Mouse (Mus musculus): ENCODE results near the gene Tspan9.

Gene Tspan9

DNA sequence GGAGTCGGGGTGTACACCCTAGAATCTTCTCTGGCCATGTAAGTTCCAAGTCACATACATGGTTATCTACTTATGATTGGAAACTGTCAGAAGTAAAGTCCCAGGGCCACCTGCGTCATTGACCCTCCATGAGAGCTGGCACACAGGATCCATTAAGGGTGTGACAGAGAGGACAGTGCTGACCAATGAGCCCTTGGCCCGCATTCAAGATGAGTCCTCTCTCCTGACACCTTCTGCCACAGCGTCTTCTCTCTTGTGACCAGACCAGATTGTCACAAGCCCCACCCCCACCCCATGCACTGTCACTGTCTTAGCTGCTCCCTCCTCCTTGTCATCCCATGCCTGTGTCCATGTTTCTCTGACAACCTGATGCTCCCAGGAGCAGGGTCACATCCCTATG, 140.7 kb downstream of the Tspan9 start:
- Histone ChIP-seq H3K27me3 (ENCODE audit: control insufficient read depth, insufficient read depth, low read length, poor library complexity, severe bottlenecking) (no peaks in the 10 kb centered on the region), H3K36me3 (ENCODE audit: control insufficient read depth, insufficient read depth, low read length, poor library complexity, severe bottlenecking) (no peaks in the 10 kb centered on the region)
- no peak for DNase-seq (ENCODE audit: low read depth, low spot score)

GRCm38 (mm10) chr6:128002104-128002503, 141.3 kb downstream of the Tspan9 start:
- Histone ChIP-seq H3K27me3 (ENCODE audit: control insufficient read depth, insufficient read depth, low read length, poor library complexity, severe bottlenecking) (no peaks in the 10 kb centered on the region), H3K36me3 (ENCODE audit: control insufficient read depth, insufficient read depth, low read length, poor library complexity, severe bottlenecking) (no peaks in the 10 kb centered on the region)
- DNase-seq (ENCODE audit: low read depth, low spot score): no peak

DNA sequence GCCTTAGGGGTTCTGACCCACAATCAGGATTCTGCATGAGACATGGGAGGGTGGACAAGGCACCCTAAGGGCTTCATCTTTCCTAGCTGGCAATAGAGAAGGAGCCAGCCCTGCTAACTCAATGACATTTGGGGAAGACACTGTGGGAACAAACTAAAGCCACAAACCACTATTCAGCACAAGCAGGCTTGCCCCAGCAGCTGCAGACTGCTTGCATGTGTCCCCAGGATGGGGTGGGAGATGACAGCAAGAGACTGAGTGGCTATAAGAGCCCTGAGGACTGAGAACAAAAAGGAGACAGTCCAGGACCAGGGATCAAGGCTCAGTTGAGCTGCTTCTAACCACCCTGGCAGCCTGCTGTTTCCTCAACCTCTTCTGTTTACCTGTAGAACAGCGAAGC, 141.8 kb downstream of the Tspan9 start:
- no peak for DNase-seq (ENCODE audit: low read depth, low spot score)
- Histone ChIP-seq H3K36me3 (ENCODE audit: control insufficient read depth, insufficient read depth, low read length, poor library complexity, severe bottlenecking) (no peaks in the 10 kb centered on the region), H3K27me3 (ENCODE audit: control insufficient read depth, insufficient read depth, low read length, poor library complexity, severe bottlenecking) (no peaks in the 10 kb centered on the region)

GRCm38 (mm10) chr6:128000777-128001176, 142.6 kb downstream of the Tspan9 start:
- no peaks in the 10 kb centered on the region for H3K36me3 ChIP-seq (ENCODE audit: control insufficient read depth, insufficient read depth, low read length, poor library complexity, severe bottlenecking)
- no peaks in the 10 kb centered on the region for H3K27me3 ChIP-seq (ENCODE audit: control insufficient read depth, insufficient read depth, low read length, poor library complexity, severe bottlenecking)
- DNase-seq (ENCODE audit: low read depth, low spot score): no peak

- Histone ChIP-seq H3K36me3 (ENCODE audit: control insufficient read depth, insufficient read depth, low read length, poor library complexity, severe bottlenecking) (no peaks in the 10 kb centered on the region), H3K27me3 (ENCODE audit: control insufficient read depth, insufficient read depth, low read length, poor library complexity, severe bottlenecking) (no peaks in the 10 kb centered on the region)
- no peak for DNase-seq (ENCODE audit: low read depth, low spot score)
Measured at GRCm38 (mm10) chr6:127999118-127999517, 144.3 kb downstream of the Tspan9 start.

DNA sequence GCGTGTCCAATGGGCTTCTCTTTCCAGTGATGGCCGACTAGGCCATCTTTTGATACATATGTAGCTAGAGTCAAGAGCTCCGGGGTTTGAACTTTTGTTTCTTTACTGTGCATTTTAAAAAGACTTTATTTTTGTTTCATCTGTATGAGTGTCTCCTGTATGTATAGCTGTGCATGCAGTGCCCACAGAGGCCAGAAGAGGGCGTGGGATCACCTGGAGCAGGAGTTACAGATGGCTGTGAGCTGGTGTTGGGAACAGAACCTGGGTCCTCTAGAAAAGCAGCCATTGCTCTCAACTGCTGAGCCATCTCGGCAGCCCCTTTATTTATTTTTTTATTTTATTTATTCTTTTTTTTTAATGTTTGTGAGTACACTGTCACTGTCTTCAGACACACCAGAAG, 146.5 kb downstream of the Tspan9 start:
- Histone ChIP-seq H3K36me3 (ENCODE audit: control insufficient read depth, insufficient read depth, low read length, poor library complexity, severe bottlenecking) (no peaks in the 10 kb centered on the region), H3K27me3 (ENCODE audit: control insufficient read depth, insufficient read depth, low read length, poor library complexity, severe bottlenecking) (no peaks in the 10 kb centered on the region)
- DNase-seq (ENCODE audit: low read depth, low spot score): no peak

- no peak for DNase-seq (ENCODE audit: low read depth, low spot score)
- Histone ChIP-seq H3K36me3 (ENCODE audit: control insufficient read depth, insufficient read depth, low read length, poor library complexity, severe bottlenecking) (no peaks in the 10 kb centered on the region), H3K27me3 (ENCODE audit: control insufficient read depth, insufficient read depth, low read length, poor library complexity, severe bottlenecking) (no peaks in the 10 kb centered on the region)
Measured at GRCm38 (mm10) chr6:127992993-127993392, 150.4 kb downstream of the Tspan9 start.

- no peaks in the 10 kb centered on the region for H3K27me3 ChIP-seq (ENCODE audit: control insufficient read depth, insufficient read depth, low read length, poor library complexity, severe bottlenecking)
- no peak for DNase-seq (ENCODE audit: low read depth, low spot score)
- no peaks in the 10 kb centered on the region for H3K36me3 ChIP-seq (ENCODE audit: control insufficient read depth, insufficient read depth, low read length, poor library complexity, severe bottlenecking)
Measured at GRCm38 (mm10) chr6:127991509-127992176, 151.8 kb downstream of the Tspan9 start.

DNA sequence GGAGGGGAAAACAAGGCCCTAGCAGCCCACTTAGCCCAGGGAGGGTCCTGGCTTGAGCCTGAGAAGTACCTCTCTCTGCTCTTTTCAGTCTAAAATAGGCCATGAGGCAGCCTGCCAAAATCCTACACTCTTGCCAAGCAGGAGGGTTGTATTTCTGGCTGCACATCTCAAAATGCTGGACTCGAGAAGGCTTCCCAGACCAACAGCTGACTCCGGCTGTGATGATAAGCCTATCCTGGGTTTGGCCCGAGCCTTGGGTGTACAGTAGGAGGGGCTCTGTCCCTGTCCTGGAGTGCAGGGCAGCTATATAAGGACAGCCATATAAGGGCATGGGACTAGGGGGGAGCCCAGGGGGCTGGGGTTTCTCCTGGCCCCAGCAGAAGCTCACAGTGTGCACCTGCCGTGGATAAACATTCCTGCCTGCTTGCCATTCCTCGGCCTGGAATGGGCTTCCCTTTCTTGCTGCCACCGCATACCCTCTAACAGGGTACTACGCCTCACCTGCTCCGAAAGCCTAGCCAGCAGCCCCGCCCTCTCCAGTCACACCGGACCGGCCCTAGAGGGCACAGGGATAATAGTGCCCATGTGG, 153.7 kb downstream of the Tspan9 start:
- Histone ChIP-seq H3K27me3 (ENCODE audit: control insufficient read depth, insufficient read depth, low read length, poor library complexity, severe bottlenecking) (no peaks in the 10 kb centered on the region), H3K36me3 (ENCODE audit: control insufficient read depth, insufficient read depth, low read length, poor library complexity, severe bottlenecking) (no peaks in the 10 kb centered on the region)
- DNase-seq (ENCODE audit: low read depth, low spot score): no peak

GRCm38 (mm10) chr6:127988944-127989494, 154.4 kb downstream of the Tspan9 start:
- Histone ChIP-seq H3K36me3 (ENCODE audit: control insufficient read depth, insufficient read depth, low read length, poor library complexity, severe bottlenecking) (no peaks in the 10 kb centered on the region), H3K27me3 (ENCODE audit: control insufficient read depth, insufficient read depth, low read length, poor library complexity, severe bottlenecking) (no peaks in the 10 kb centered on the region)
- DNase-seq (ENCODE audit: low read depth, low spot score): no peak

DNA sequence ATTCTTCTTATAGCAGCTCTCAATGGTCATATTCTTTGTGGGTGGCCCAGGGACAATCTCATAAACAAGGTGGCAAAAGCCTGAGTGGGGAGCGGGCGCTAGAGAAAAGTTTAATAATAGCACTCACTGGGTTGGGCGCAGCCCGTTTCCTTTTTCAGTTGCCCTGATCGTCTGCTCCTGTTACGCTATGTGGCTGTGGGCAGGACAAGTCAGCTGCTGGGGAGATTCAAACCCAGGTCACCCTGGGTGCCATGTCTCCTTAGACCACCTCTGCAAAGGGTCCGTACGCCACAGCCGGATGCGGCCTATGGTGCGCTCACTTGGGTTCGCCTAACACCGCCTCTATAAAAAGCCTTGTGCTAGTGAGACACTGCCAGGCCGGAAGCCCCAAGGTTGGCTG, 156.0 kb downstream of the Tspan9 start:
- no peaks in the 10 kb centered on the region for H3K36me3 ChIP-seq (ENCODE audit: control insufficient read depth, insufficient read depth, low read length, poor library complexity, severe bottlenecking)
- H3K27me3 ChIP-seq (ENCODE audit: control insufficient read depth, insufficient read depth, low read length, poor library complexity, severe bottlenecking): no peaks in the 10 kb centered on the region
- DNase-seq (ENCODE audit: low read depth, low spot score): no peak

DNA sequence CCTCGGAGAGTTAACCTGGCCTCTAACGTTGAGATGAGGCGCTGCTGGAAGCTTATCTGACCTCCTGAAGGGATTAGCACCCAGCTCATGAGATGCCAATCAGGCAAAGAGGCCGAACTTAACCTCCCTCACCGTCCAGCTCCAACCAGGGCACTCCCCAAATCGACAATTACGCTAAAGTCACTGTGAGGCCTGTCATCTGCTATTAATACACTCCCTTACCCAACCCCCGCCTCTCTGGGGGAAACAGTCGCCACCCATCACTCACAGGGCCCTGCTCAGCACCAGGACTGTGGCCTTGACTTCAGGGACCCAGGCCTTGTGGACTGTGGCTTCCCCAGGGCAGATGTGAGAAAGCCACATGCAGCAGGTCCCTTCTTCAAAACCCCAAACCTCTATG, 157.0 kb downstream of the Tspan9 start:
- H3K36me3 ChIP-seq (ENCODE audit: control insufficient read depth, insufficient read depth, low read length, poor library complexity, severe bottlenecking): no peaks in the 10 kb centered on the region
- H3K27me3 ChIP-seq (ENCODE audit: control insufficient read depth, insufficient read depth, low read length, poor library complexity, severe bottlenecking): no peaks in the 10 kb centered on the region
- no peak for DNase-seq (ENCODE audit: low read depth, low spot score)

GRCm38 (mm10) chr6:127981176-127981575, 162.2 kb downstream of the Tspan9 start:
- Histone ChIP-seq H3K36me3 (ENCODE audit: control insufficient read depth, insufficient read depth, low read length, poor library complexity, severe bottlenecking) (no peaks in the 10 kb centered on the region), H3K27me3 (ENCODE audit: control insufficient read depth, insufficient read depth, low read length, poor library complexity, severe bottlenecking) (no peaks in the 10 kb centered on the region)
- DNase-seq (ENCODE audit: low read depth, low spot score): no peak

- Histone ChIP-seq H3K36me3 (ENCODE audit: control insufficient read depth, insufficient read depth, low read length, poor library complexity, severe bottlenecking) (no peaks in the 10 kb centered on the region), H3K27me3 (ENCODE audit: control insufficient read depth, insufficient read depth, low read length, poor library complexity, severe bottlenecking) (no peaks in the 10 kb centered on the region)
- DNase-seq (ENCODE audit: low read depth, low spot score): no peak
Measured at GRCm38 (mm10) chr6:127980381-127981045, 162.9 kb downstream of the Tspan9 start.

DNA sequence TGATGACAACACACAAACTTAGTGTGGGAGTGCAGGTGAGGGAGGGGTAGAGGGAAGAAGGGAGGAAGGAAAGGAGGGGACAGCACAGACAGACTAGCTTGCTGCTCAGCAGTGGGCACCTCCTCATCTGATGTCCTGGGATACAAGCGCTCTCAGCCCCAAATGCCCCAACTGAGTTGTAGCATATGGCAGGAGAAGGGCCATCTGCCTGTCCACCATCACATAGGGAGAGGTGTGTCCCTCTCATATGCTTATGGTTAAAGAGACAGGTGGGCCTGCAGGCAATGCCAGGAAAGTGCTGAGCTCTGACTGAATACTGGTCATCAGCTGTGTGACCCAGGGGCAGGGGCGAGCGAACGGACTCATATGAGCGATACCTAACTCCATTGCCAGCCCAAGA, 163.6 kb downstream of the Tspan9 start:
- DNase-seq (ENCODE audit: low read depth, low spot score): no peak
- Histone ChIP-seq H3K27me3 (ENCODE audit: control insufficient read depth, insufficient read depth, low read length, poor library complexity, severe bottlenecking) (no peaks in the 10 kb centered on the region), H3K36me3 (ENCODE audit: control insufficient read depth, insufficient read depth, low read length, poor library complexity, severe bottlenecking) (no peaks in the 10 kb centered on the region)

Measured in splenic B cell, adult 2 months (primary cell).